Mouse (Mus musculus): ENCODE measurements at regions not wholly inside any gene's neighbourhood (a gene's known extent, or its start where the extent isn't known, plus 50 kb on each side); places are given as distances from the start of the nearest gene placed in this dataset.
A peak's percentile ranks its signal among the peaks of the same experiment; 100 is the strongest.

- no peaks in the 10 kb centered on the region for H3K4me1 ChIP-seq (ENCODE audit: control insufficient read depth, insufficient read depth, low read length)
- no peaks in the 10 kb centered on the region for H3K36me3 ChIP-seq (ENCODE audit: control insufficient read depth, insufficient read depth, low read length)
- DNase-seq, result no peak
- TF ChIP-seq EP300 (IDR thresholded peaks at IDR 0.05; ENCODE audit: insufficient read depth, low read depth, low read length) (no peak), POLR2A (IDR thresholded peaks at IDR 0.05; ENCODE audit: insufficient read depth, low read depth, low read length) (no peak), CTCF (IDR thresholded peaks at IDR 0.05) (no peak)
- H3K9ac ChIP-seq (ENCODE audit: low read depth, low read length), result no peak overlapping the region
- no peaks in the 10 kb centered on the region for H3K27me3 ChIP-seq (ENCODE audit: control insufficient read depth, insufficient read depth, low read length)
- no peak overlapping the region for H3K4me3 ChIP-seq
- intact Hi-C loops (cut with DNase I), result no loop called here
- H3K27ac ChIP-seq, result no peak overlapping the region
- 77% methylated on average over 5 of the region's 5 CpGs for WGBS
- no peaks in the 10 kb centered on the region for H3K79me2 ChIP-seq (replicated peaks; ENCODE audit: control insufficient read depth, insufficient read depth, low read length)
Measured at GRCm38 (mm10) chr17:48738708-48739107, 193.5 kb upstream of the Lrfn2 start.

- Histone ChIP-seq H3K27me3 (ENCODE audit: control insufficient read depth, insufficient read depth, low read length) (no peaks in the 10 kb centered on the region), H3K79me2 (replicated peaks; ENCODE audit: control insufficient read depth, insufficient read depth, low read length) (no peaks in the 10 kb centered on the region), H3K27ac (no peak overlapping the region), H3K36me3 (ENCODE audit: control insufficient read depth, insufficient read depth, low read length) (no peaks in the 10 kb centered on the region), H3K4me3 (no peak overlapping the region), H3K4me1 (ENCODE audit: control insufficient read depth, insufficient read depth, low read length) (no peaks in the 10 kb centered on the region), H3K9ac (ENCODE audit: low read depth, low read length) (no peak overlapping the region)
- intact Hi-C loops (cut with DNase I), result no loop called here
- DNase-seq, result no peak
- no peak for TF ChIP-seq EP300 (IDR thresholded peaks at IDR 0.05; ENCODE audit: insufficient read depth, low read depth, low read length)
- no peak for TF ChIP-seq CTCF (IDR thresholded peaks at IDR 0.05)
- TF ChIP-seq POLR2A (IDR thresholded peaks at IDR 0.05; ENCODE audit: insufficient read depth, low read depth, low read length), result no peak
- WGBS, result 85% methylated on average over 13 of the region's 13 CpGs
Measured at GRCm38 (mm10) chr17:48742769-48743405, 189.3 kb upstream of the Lrfn2 start.

- no peaks in the 10 kb centered on the region for H3K27me3 ChIP-seq (ENCODE audit: control insufficient read depth, insufficient read depth, low read length)
- TF ChIP-seq EP300 (IDR thresholded peaks at IDR 0.05; ENCODE audit: insufficient read depth, low read depth, low read length), result no peak
- no peak for TF ChIP-seq CTCF (IDR thresholded peaks at IDR 0.05)
- no peak for TF ChIP-seq POLR2A (IDR thresholded peaks at IDR 0.05; ENCODE audit: insufficient read depth, low read depth, low read length)
- H3K27ac ChIP-seq, result no peak overlapping the region
- DNase-seq, result no peak
- H3K4me1 ChIP-seq (ENCODE audit: control insufficient read depth, insufficient read depth, low read length), result no peaks in the 10 kb centered on the region
- no peaks in the 10 kb centered on the region for H3K79me2 ChIP-seq (replicated peaks; ENCODE audit: control insufficient read depth, insufficient read depth, low read length)
- intact Hi-C loops (cut with DNase I), result no loop called here
- no peak overlapping the region for H3K4me3 ChIP-seq
- H3K9ac ChIP-seq (ENCODE audit: low read depth, low read length), result no peak overlapping the region
- WGBS, result 60% methylated on average over 2 of the region's 2 CpGs
- no peaks in the 10 kb centered on the region for H3K36me3 ChIP-seq (ENCODE audit: control insufficient read depth, insufficient read depth, low read length)
Measured at GRCm38 (mm10) chr17:48770099-48770498, 162.1 kb upstream of the Lrfn2 start.

- Histone ChIP-seq H3K79me2 (replicated peaks; ENCODE audit: control insufficient read depth, insufficient read depth, low read length) (no peaks in the 10 kb centered on the region), H3K36me3 (ENCODE audit: control insufficient read depth, insufficient read depth, low read length) (no peaks in the 10 kb centered on the region), H3K27me3 (ENCODE audit: control insufficient read depth, insufficient read depth, low read length) (no peaks in the 10 kb centered on the region), H3K4me1 (ENCODE audit: control insufficient read depth, insufficient read depth, low read length) (no peaks in the 10 kb centered on the region), H3K27ac (no peak overlapping the region), H3K4me3 (no peak overlapping the region), H3K9ac (ENCODE audit: low read depth, low read length) (no peak overlapping the region)
- 85% methylated on average over 13 of the region's 13 CpGs for WGBS
- intact Hi-C loops (cut with DNase I), result no loop called here
- no peak for DNase-seq
- TF ChIP-seq EP300 (IDR thresholded peaks at IDR 0.05; ENCODE audit: insufficient read depth, low read depth, low read length), result no peak
- TF ChIP-seq CTCF (IDR thresholded peaks at IDR 0.05), result no peak
Measured at GRCm38 (mm10) chr17:48771721-48772320, 160.4 kb upstream of the Lrfn2 start.

GRCm38 (mm10) chr17:48774172-48774890 lies 157.8 kb upstream of the Lrfn2 start:
- Histone ChIP-seq H3K4me3 (no peak overlapping the region), H3K36me3 (ENCODE audit: control insufficient read depth, insufficient read depth, low read length) (no peaks in the 10 kb centered on the region), H3K27ac (no peak overlapping the region), H3K4me1 (ENCODE audit: control insufficient read depth, insufficient read depth, low read length) (no peaks in the 10 kb centered on the region), H3K9ac (ENCODE audit: low read depth, low read length) (no peak overlapping the region), H3K79me2 (replicated peaks; ENCODE audit: control insufficient read depth, insufficient read depth, low read length) (no peaks in the 10 kb centered on the region), H3K27me3 (ENCODE audit: control insufficient read depth, insufficient read depth, low read length) (no peaks in the 10 kb centered on the region)
- WGBS, result 61% methylated on average over 15 of the region's 15 CpGs
- TF ChIP-seq CTCF (IDR thresholded peaks at IDR 0.05), result no peak
- TF ChIP-seq EP300 (IDR thresholded peaks at IDR 0.05; ENCODE audit: insufficient read depth, low read depth, low read length), result no peak
- TF ChIP-seq POLR2A (IDR thresholded peaks at IDR 0.05; ENCODE audit: insufficient read depth, low read depth, low read length), result no peak
- intact Hi-C loops (cut with DNase I), result no loop called here
- DNase-seq, result peak; percentile 33 to 45

- H3K79me2 ChIP-seq (replicated peaks; ENCODE audit: control insufficient read depth, insufficient read depth, low read length), result no peaks in the 10 kb centered on the region
- H3K36me3 ChIP-seq (ENCODE audit: control insufficient read depth, insufficient read depth, low read length), result no peaks in the 10 kb centered on the region
- intact Hi-C loops (cut with DNase I), result no loop called here
- no peak for TF ChIP-seq CTCF (IDR thresholded peaks at IDR 0.05)
- no peak for TF ChIP-seq POLR2A (IDR thresholded peaks at IDR 0.05; ENCODE audit: insufficient read depth, low read depth, low read length)
- no peak for TF ChIP-seq EP300 (IDR thresholded peaks at IDR 0.05; ENCODE audit: insufficient read depth, low read depth, low read length)
- H3K27ac ChIP-seq, result no peak overlapping the region
- no peak for DNase-seq
- no peak overlapping the region for H3K4me3 ChIP-seq
- no peaks in the 10 kb centered on the region for H3K27me3 ChIP-seq (ENCODE audit: control insufficient read depth, insufficient read depth, low read length)
- no peaks in the 10 kb centered on the region for H3K4me1 ChIP-seq (ENCODE audit: control insufficient read depth, insufficient read depth, low read length)
- 71% methylated on average over 5 of the region's 5 CpGs for WGBS
- no peak overlapping the region for H3K9ac ChIP-seq (ENCODE audit: low read depth, low read length)
Measured at GRCm38 (mm10) chr17:48775479-48775878, 156.7 kb upstream of the Lrfn2 start.

Data from heart, adult 2 months (tissue).